Mouse (Mus musculus): ENCODE results near the gene Scn8a. TPM values are rescaled to one million over a fixed set of nuclear protein-coding genes. Genes with fewer than 3 reads are reported as not detected.

The Scn8a gene
- polyA plus RNA-seq, 1 experiment: not detected

GRCm38 (mm10) chr15:101074067-101074466 lies 204.4 kb downstream of the Scn8a start:
- WGBS: 79% methylated on average over 5 of the region's 5 CpGs
- TF ChIP-seq POLR2A (IDR thresholded peaks at IDR 0.05; ENCODE audit: insufficient read depth, low read depth, low read length): no peak
- no peak for TF ChIP-seq CTCF (IDR thresholded peaks at IDR 0.05; ENCODE audit: insufficient read depth, low read depth, low read length)
- Histone ChIP-seq H3K27ac (ENCODE audit: insufficient read depth, low read depth, low read length) (no peak overlapping the region), H3K4me1 (ENCODE audit: control insufficient read depth, insufficient read depth, low read length) (peaks cover 26% of the 10 kb centered on the region), H3K4me3 (ENCODE audit: insufficient read depth, low read depth, low read length) (no peak overlapping the region)

- Histone ChIP-seq H3K4me3 (ENCODE audit: insufficient read depth, low read depth, low read length) (no peak overlapping the region), H3K4me1 (ENCODE audit: control insufficient read depth, insufficient read depth, low read length) (peaks cover 29% of the 10 kb centered on the region), H3K27ac (ENCODE audit: insufficient read depth, low read depth, low read length) (no peak overlapping the region)
- WGBS: 97% methylated on average over 4 of the region's 4 CpGs
- TF ChIP-seq CTCF (IDR thresholded peaks at IDR 0.05; ENCODE audit: insufficient read depth, low read depth, low read length) (no peak), POLR2A (IDR thresholded peaks at IDR 0.05; ENCODE audit: insufficient read depth, low read depth, low read length) (no peak)
Observed at GRCm38 (mm10) chr15:101075150-101075549, 205.5 kb downstream of the Scn8a start.

GRCm38 (mm10) chr15:101075656-101076055 lies 206.0 kb downstream of the Scn8a start:
- Histone ChIP-seq H3K4me3 (ENCODE audit: insufficient read depth, low read depth, low read length) (no peak overlapping the region), H3K4me1 (ENCODE audit: control insufficient read depth, insufficient read depth, low read length) (peaks cover 28% of the 10 kb centered on the region), H3K27ac (ENCODE audit: insufficient read depth, low read depth, low read length) (no peak overlapping the region)
- TF ChIP-seq CTCF (IDR thresholded peaks at IDR 0.05; ENCODE audit: insufficient read depth, low read depth, low read length) (no peak), POLR2A (IDR thresholded peaks at IDR 0.05; ENCODE audit: insufficient read depth, low read depth, low read length) (no peak)
- whole genome bisulfite sequencing: 84% methylated on average over 5 of the region's 5 CpGs

GRCm38 (mm10) chr15:101076071-101077000 lies 206.7 kb downstream of the Scn8a start:
- Histone ChIP-seq H3K27ac (ENCODE audit: insufficient read depth, low read depth, low read length) (no peak overlapping the region), H3K4me3 (ENCODE audit: insufficient read depth, low read depth, low read length) (peak overlapping the region; percentile 12), H3K4me1 (ENCODE audit: control insufficient read depth, insufficient read depth, low read length) (peaks cover 26% of the 10 kb centered on the region)
- no peak for TF ChIP-seq CTCF (IDR thresholded peaks at IDR 0.05; ENCODE audit: insufficient read depth, low read depth, low read length)
- no peak for TF ChIP-seq POLR2A (IDR thresholded peaks at IDR 0.05; ENCODE audit: insufficient read depth, low read depth, low read length)
- 38% methylated on average over 26 of the region's 26 CpGs for WGBS

GRCm38 (mm10) chr15:101077001-101077812 lies 207.5 kb downstream of the Scn8a start:
- no peak overlapping the region for H3K27ac ChIP-seq (ENCODE audit: insufficient read depth, low read depth, low read length)
- WGBS: 10% methylated on average over 34 of the region's 34 CpGs
- peak overlapping the region; percentile 50 for H3K4me3 ChIP-seq (ENCODE audit: insufficient read depth, low read depth, low read length)
- peaks cover 26% of the 10 kb centered on the region for H3K4me1 ChIP-seq (ENCODE audit: control insufficient read depth, insufficient read depth, low read length)
- no peak for TF ChIP-seq CTCF (IDR thresholded peaks at IDR 0.05; ENCODE audit: insufficient read depth, low read depth, low read length)
- TF ChIP-seq POLR2A (IDR thresholded peaks at IDR 0.05; ENCODE audit: insufficient read depth, low read depth, low read length): no peak

GRCm38 (mm10) chr15:101077813-101078730 lies 208.4 kb downstream of the Scn8a start, which contains the start of gene Fignl2:
TSS of gene Fignl2 (minus strand) at chr15:101078567.
- WGBS: 2% methylated on average over 90 of the region's 96 CpGs
- H3K27ac ChIP-seq (ENCODE audit: insufficient read depth, low read depth, low read length): no peak within 1 kb of the TSS
- no peak for TF ChIP-seq CTCF (IDR thresholded peaks at IDR 0.05; ENCODE audit: insufficient read depth, low read depth, low read length)
- no peak for TF ChIP-seq POLR2A (IDR thresholded peaks at IDR 0.05; ENCODE audit: insufficient read depth, low read depth, low read length)
- H3K4me3 ChIP-seq (ENCODE audit: insufficient read depth, low read depth, low read length): peak within 1 kb of the TSS; percentile 50
- peaks cover 26% of the 10 kb centered on the region for H3K4me1 ChIP-seq (ENCODE audit: control insufficient read depth, insufficient read depth, low read length)

GRCm38 (mm10) chr15:101078731-101079156 lies 209.1 kb downstream of the Scn8a start:
- no peak for TF ChIP-seq POLR2A (IDR thresholded peaks at IDR 0.05; ENCODE audit: insufficient read depth, low read depth, low read length)
- H3K27ac ChIP-seq (ENCODE audit: insufficient read depth, low read depth, low read length): no peak overlapping the region
- WGBS: 6% methylated on average over 30 of the region's 30 CpGs

GRCm38 (mm10) chr15:101080031-101080520 lies 210.4 kb downstream of the Scn8a start:
- peaks cover 26% of the 10 kb centered on the region for H3K4me1 ChIP-seq (ENCODE audit: control insufficient read depth, insufficient read depth, low read length)
- TF ChIP-seq POLR2A (IDR thresholded peaks at IDR 0.05; ENCODE audit: insufficient read depth, low read depth, low read length) (no peak), CTCF (IDR thresholded peaks at IDR 0.05; ENCODE audit: insufficient read depth, low read depth, low read length) (no peak)
- H3K27ac ChIP-seq (ENCODE audit: insufficient read depth, low read depth, low read length): no peak overlapping the region
- WGBS: 88% methylated on average over 9 of the region's 9 CpGs
- no peak overlapping the region for H3K4me3 ChIP-seq (ENCODE audit: insufficient read depth, low read depth, low read length)

More at GRCm38 (mm10) chr15:101078731-101079156, 209.1 kb downstream of the Scn8a start:
- H3K4me3 ChIP-seq (ENCODE audit: insufficient read depth, low read depth, low read length): peak overlapping the region; percentile 41
- H3K4me1 ChIP-seq (ENCODE audit: control insufficient read depth, insufficient read depth, low read length): peaks cover 26% of the 10 kb centered on the region

Measured in olfactory bulb, adult 2 months (tissue).